Mouse (Mus musculus) lung, postnatal 10 days (tissue): ENCODE data around the gene Rassf1.

ENCODE experiments used
- DNase-seq: peaks from one replicate; pipeline ENCODE4 v3.0.0; 2021

Gene Rassf1

GRCm38 (mm10) chr9:107551117-107551889 lies at the start of gene Rassf1:
Gene Rassf1 (plus strand): TSS chr9:107551555.
- peak; percentile 82 for DNase-seq

GRCm38 (mm10) chr9:107502131-107502846 lies 49.1 kb upstream of the Rassf1 start:
- DNase-seq = no peak

- no peak for DNase-seq
Measured at GRCm38 (mm10) chr9:107504662-107505537, 46.5 kb upstream of the Rassf1 start.

- no peak for DNase-seq
Measured at GRCm38 (mm10) chr9:107508266-107508665, 43.1 kb upstream of the Rassf1 start.

- DNase-seq = no peak
Measured at GRCm38 (mm10) chr9:107510384-107511100, 40.8 kb upstream of the Rassf1 start.

GRCm38 (mm10) chr9:107511436-107511835 lies 39.9 kb upstream of the Rassf1 start:
- no peak for DNase-seq

- no peak for DNase-seq
Measured at GRCm38 (mm10) chr9:107512326-107512725, 39.0 kb upstream of the Rassf1 start.

- DNase-seq = peak; percentile 85
Measured at GRCm38 (mm10) chr9:107514303-107514955, 36.9 kb upstream of the Rassf1 start.

GRCm38 (mm10) chr9:107520331-107520730 lies 31.0 kb upstream of the Rassf1 start:
- no peak for DNase-seq

- no peak for DNase-seq
Measured at GRCm38 (mm10) chr9:107521190-107521589, 30.2 kb upstream of the Rassf1 start.

GRCm38 (mm10) chr9:107521711-107522399 lies 29.5 kb upstream of the Rassf1 start:
- no peak for DNase-seq

GRCm38 (mm10) chr9:107522400-107522711 lies 29.0 kb upstream of the Rassf1 start:
- DNase-seq = no peak

GRCm38 (mm10) chr9:107526198-107527026 lies 24.9 kb upstream of the Rassf1 start:
- DNase-seq = peak; percentile 80

GRCm38 (mm10) chr9:107533791-107534407 lies 17.5 kb upstream of the Rassf1 start, which contains the start of gene Tmem115:
Gene Tmem115 (plus strand): TSS chr9:107533945.
- peak; percentile 96 for DNase-seq

GRCm38 (mm10) chr9:107534408-107535202 lies 16.8 kb upstream of the Rassf1 start:
- DNase-seq = peak; percentile 48

- no peak for DNase-seq
Measured at GRCm38 (mm10) chr9:107538231-107538630, 13.1 kb upstream of the Rassf1 start.

GRCm38 (mm10) chr9:107538711-107539110 lies 12.6 kb upstream of the Rassf1 start:
- no peak for DNase-seq

- no peak for DNase-seq
Measured at GRCm38 (mm10) chr9:107539940-107540339, 11.4 kb upstream of the Rassf1 start.

- DNase-seq = no peak
Measured at GRCm38 (mm10) chr9:107540420-107540819, 10.9 kb upstream of the Rassf1 start.
